Mouse (Mus musculus) CH12.LX (cell line): ENCODE data around the gene Htr1d. TPM values are rescaled to one million over a fixed set of nuclear protein-coding genes. Genes with fewer than 3 reads are reported as not detected.

Source experiments
- DNase-seq: peaks from one replicate; pipeline ENCODE4 v3.0.0-alpha.2; 2013; ENCODE audit errors: extremely low read depth
- H3K27ac ChIP-seq: 2 replicates; pipeline ENCODE4 v1.5.1; 2012; ENCODE audit warnings: low read depth, mild to moderate bottlenecking, control low read depth, moderate library complexity; ENCODE audit not compliant: insufficient read depth
- H3K27me3 ChIP-seq: replicated peaks from 2 replicates; pipeline ENCODE3; 2012; ENCODE audit warnings: inconsistent platforms
- H3K36me3 ChIP-seq, 2 experiments: replicated peaks in 1 of 2; 2 replicates each; pipeline versions ENCODE3 to v1.6.1; 2012; ENCODE audit warnings: inconsistent platforms in 1 of 2, low read length in 1 of 2, mild to moderate bottlenecking in 1 of 2, mixed read lengths in 1 of 2, moderate library complexity in 1 of 2; ENCODE audit not compliant: control insufficient read depth in 1 of 2, insufficient read depth in 1 of 2
- H3K4me1 ChIP-seq, 2 experiments: 2 replicates each; pipeline ENCODE4 v1.6.1; 2012; ENCODE audit warnings: inconsistent platforms in 1 of 2, moderate library complexity in 1 of 2; ENCODE audit not compliant: insufficient read depth in 2 of 2, control insufficient read depth in 1 of 2
- H3K4me2 ChIP-seq: 2 replicates; pipeline ENCODE4 v1.6.1; 2012; ENCODE audit warnings: low read depth, mild to moderate bottlenecking, control low read depth; ENCODE audit not compliant: poor library complexity, insufficient read depth, severe bottlenecking
- H3K4me3 ChIP-seq, 3 experiments: fragments of 150-350 bp in 1 of 3; sonication (generic) in 1 of 3; replicated peaks in 1 of 3; 2 replicates each; pipeline versions ENCODE3 to v1.5.1; 2011 to 2012; ENCODE audit warnings: low read depth in 2 of 3, low read length in 2 of 3, mild to moderate bottlenecking in 2 of 3, moderate library complexity in 2 of 3, control low read depth in 1 of 3, improper control_type of control experiment in 1 of 3, inconsistent platforms in 1 of 3, mixed read lengths in 1 of 3; ENCODE audit not compliant: poor library complexity in 1 of 3
- H3K79me2 ChIP-seq: replicated peaks from 2 replicates; pipeline ENCODE4 v1.6.1; 2012; ENCODE audit warnings: mild to moderate bottlenecking, moderate library complexity; ENCODE audit not compliant: control insufficient read depth, poor library complexity, insufficient read depth, severe bottlenecking; ENCODE audit errors: extremely low read depth
- H3K9ac ChIP-seq: 2 replicates; pipeline ENCODE4 v1.6.1; 2012; ENCODE audit warnings: low read depth, mild to moderate bottlenecking, control low read depth, moderate library complexity; ENCODE audit not compliant: insufficient read depth
- H3K9me3 ChIP-seq: replicated peaks from 2 replicates; pipeline ENCODE3; 2012; ENCODE audit warnings: low read length, inconsistent platforms, mixed read lengths
- CHD1 ChIP-seq: IDR thresholded peaks from 2 replicates; pipeline ENCODE4 v1.6.1; 2012; ENCODE audit warnings: low read depth, low read length, improper control_type of control experiment, inconsistent platforms
- CHD2 ChIP-seq: IDR thresholded peaks from 2 replicates; pipeline ENCODE4 v1.6.1; 2011; ENCODE audit warnings: low read length, improper control_type of control experiment
- CTCF ChIP-seq, 2 experiments: IDR thresholded peaks in 1 of 2; conservative IDR thresholded peaks in 1 of 2; 2 replicates each; pipeline ENCODE4 v1.5.1; 2011 to 2012; ENCODE audit warnings: low read depth in 2 of 2, low read length in 2 of 2, improper control_type of control experiment in 1 of 2, inconsistent platforms in 1 of 2, mild to moderate bottlenecking in 1 of 2, moderate library complexity in 1 of 2
- E2F4 ChIP-seq: IDR thresholded peaks from 2 replicates; pipeline ENCODE4 v1.6.1; 2011; ENCODE audit warnings: low read depth, low read length, improper control_type of control experiment; ENCODE audit not compliant: insufficient replicate concordance
- ELF1 ChIP-seq: IDR thresholded peaks from 2 replicates; pipeline ENCODE4 v1.6.1; 2014; ENCODE audit warnings: low read depth, mild to moderate bottlenecking, inconsistent platforms, low read length, improper control_type of control experiment
- EP300 ChIP-seq: IDR thresholded peaks from 2 replicates; pipeline ENCODE4 v1.6.1; 2011; ENCODE audit warnings: low read length, improper control_type of control experiment
- HCFC1 ChIP-seq: IDR thresholded peaks from 2 replicates; pipeline ENCODE4 v1.6.1; 2012; ENCODE audit warnings: low read depth, mild to moderate bottlenecking, inconsistent platforms, low read length, improper control_type of control experiment
- IRF4 ChIP-seq: IDR thresholded peaks from 2 replicates; pipeline ENCODE4 v1.6.1; 2014; ENCODE audit warnings: low read depth, mild to moderate bottlenecking, inconsistent platforms, low read length, improper control_type of control experiment
- JUN ChIP-seq: IDR thresholded peaks from 2 replicates; pipeline ENCODE4 v1.6.1; 2011; ENCODE audit warnings: low read depth, mild to moderate bottlenecking, low read length, improper control_type of control experiment, moderate library complexity; ENCODE audit not compliant: insufficient read depth
- JUND ChIP-seq: conservative IDR thresholded peaks from 2 replicates; pipeline ENCODE4 v1.6.1; 2011; ENCODE audit warnings: low read depth, low read length, improper control_type of control experiment
- MAFK ChIP-seq: IDR thresholded peaks from 2 replicates; pipeline ENCODE4 v1.6.1; 2011; ENCODE audit warnings: low read length, improper control_type of control experiment; ENCODE audit not compliant: insufficient replicate concordance
- MAX ChIP-seq: IDR thresholded peaks from 2 replicates; pipeline ENCODE4 v1.6.1; 2011; ENCODE audit warnings: low read length, improper control_type of control experiment
- MXI1 ChIP-seq: IDR thresholded peaks from 2 replicates; pipeline ENCODE4 v1.6.1; 2011; ENCODE audit warnings: mild to moderate bottlenecking, low read depth, low read length, improper control_type of control experiment
- MYC ChIP-seq: IDR thresholded peaks from 2 replicates; pipeline ENCODE4 v1.6.1; 2011; ENCODE audit warnings: low read depth, mild to moderate bottlenecking, improper control_type of control experiment, low read length
- NELFE ChIP-seq: IDR thresholded peaks from 2 replicates; pipeline ENCODE4 v1.6.1; 2011; ENCODE audit warnings: low read depth, low read length, improper control_type of control experiment
- NRF1 ChIP-seq: IDR thresholded peaks from 2 replicates; pipeline ENCODE4 v1.6.1; 2014; ENCODE audit warnings: low read depth, mild to moderate bottlenecking, inconsistent platforms, low read length, improper control_type of control experiment, moderate library complexity
- PAX5 ChIP-seq: IDR thresholded peaks from 2 replicates; pipeline ENCODE4 v1.6.1; 2012; ENCODE audit warnings: low read length, inconsistent platforms, mixed read lengths
- POLR2AphosphoS2 ChIP-seq: IDR thresholded peaks from 2 replicates; pipeline ENCODE4 v1.6.1; 2011; ENCODE audit warnings: low read depth, low read length, improper control_type of control experiment
- RAD21 ChIP-seq: IDR thresholded peaks from 2 replicates; pipeline ENCODE4 v1.6.1; 2011; ENCODE audit warnings: low read depth, mild to moderate bottlenecking, low read length, improper control_type of control experiment, moderate library complexity
- RCOR1 ChIP-seq: conservative IDR thresholded peaks from 2 replicates; pipeline ENCODE4 v1.6.1; 2012; ENCODE audit warnings: low read depth, mild to moderate bottlenecking, inconsistent platforms, low read length, improper control_type of control experiment
- SIN3A ChIP-seq: IDR thresholded peaks from 2 replicates; pipeline ENCODE4 v1.6.1; 2012; ENCODE audit warnings: low read length, improper control_type of control experiment, inconsistent platforms
- SMC3 ChIP-seq: IDR thresholded peaks from 2 replicates; pipeline ENCODE4 v1.6.1; 2011; ENCODE audit warnings: low read depth, low read length, improper control_type of control experiment
- TBP ChIP-seq: conservative IDR thresholded peaks from 2 replicates; pipeline ENCODE4 v1.6.1; 2011; ENCODE audit warnings: low read depth, low read length, improper control_type of control experiment
- TCF12 ChIP-seq: IDR thresholded peaks from 2 replicates; pipeline ENCODE4 v1.6.1; 2014; ENCODE audit warnings: low read depth, mild to moderate bottlenecking, inconsistent platforms, low read length, improper control_type of control experiment
- UBTF ChIP-seq: IDR thresholded peaks from 2 replicates; pipeline ENCODE4 v1.6.1; 2012; ENCODE audit warnings: low read depth, mild to moderate bottlenecking, inconsistent platforms, low read length, improper control_type of control experiment, moderate library complexity
- USF2 ChIP-seq: conservative IDR thresholded peaks from 2 replicates; pipeline ENCODE4 v1.6.1; 2011; ENCODE audit warnings: low read depth, low read length, improper control_type of control experiment
- ZKSCAN1 ChIP-seq: IDR thresholded peaks from 2 replicates; pipeline ENCODE4 v1.6.1; 2012; ENCODE audit warnings: low read depth, inconsistent platforms, low read length, improper control_type of control experiment, borderline replicate concordance
- ZMIZ1 ChIP-seq: IDR thresholded peaks from 2 replicates; pipeline ENCODE4 v1.6.1; 2012; ENCODE audit warnings: low read depth, mild to moderate bottlenecking, inconsistent platforms, low read length, improper control_type of control experiment
- ZNF384 ChIP-seq: IDR thresholded peaks from 2 replicates; pipeline ENCODE4 v1.6.1; 2012; ENCODE audit warnings: low read depth, low read length, improper control_type of control experiment, inconsistent platforms
- dilution Hi-C: fragments of 300-500 bp; cut with MboI; formaldehyde crosslinking; loops from 2 replicates; pipeline ENCODE4 v1.14.3; 2020; ENCODE audit warnings: low sequenced_read_pairs; ENCODE audit not compliant: extremely low pct_unique_long_range_greater_than_20kb, extremely low pct_ligation_motif_present
- in situ Hi-C: fragments of 300-500 bp; cut with MboI; formaldehyde crosslinking; loops from 3 replicates; pipeline ENCODE4 v1.14.3; 2019; ENCODE audit warnings: low sequenced_read_pairs, low pct_ligation_motif_present, low pct_unique_long_range_greater_than_20kb, mixed read lengths
- polyA plus RNA-seq: library from polyadenylated mRNA; unstranded; fragments of >175 nt; gene quantifications from 2 replicates; pipeline ENCODE4 v1.2.1, GENCODE M21; 2012; ENCODE audit warnings: low read depth; ENCODE audit not compliant: insufficient read length
- total RNA-seq, 2 experiments: library from RNA; depleted of rRNA; stranded (reverse); fragments of 300-350 nt in 1 of 2; fragments of >200 nt in 1 of 2; gene quantifications; 2 replicates each; pipeline ENCODE4 v1.2.3; 2012 to 2014

The Htr1d gene
- total and polyA plus RNA-seq, 3 experiments, result not detected

DNA sequence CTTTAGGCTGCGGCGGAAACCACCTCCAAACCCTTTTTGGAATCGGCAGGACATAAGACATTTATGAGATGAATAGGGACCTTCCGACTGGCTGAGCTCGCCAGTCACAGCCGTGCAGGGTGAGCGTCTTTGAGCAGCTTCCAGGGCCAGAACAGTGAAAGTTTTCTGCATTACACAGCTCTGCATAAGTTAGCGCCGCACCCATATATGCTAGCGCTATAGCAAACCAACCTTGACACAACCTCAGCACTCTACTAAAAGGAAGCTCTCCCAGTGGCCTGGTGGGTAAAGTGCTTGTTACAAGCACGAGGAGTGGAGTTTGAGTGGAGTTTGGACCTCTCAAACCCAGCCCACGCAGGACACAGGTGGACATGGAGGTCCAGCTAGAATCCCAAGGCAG lies 35.9 kb downstream of the Htr1d start:
- Histone ChIP-seq H3K27ac (no peak overlapping the region), H3K27me3 (no peaks in the 10 kb centered on the region), H3K4me2 (no peak overlapping the region), H3K36me3 (no peaks in the 10 kb centered on the region), H3K9me3 (no peaks in the 10 kb centered on the region), H3K4me1 (peaks cover 0 to 5% of the 10 kb centered on the region in 2 experiments; a peak in 2 of 4 replicates), H3K79me2 (no peaks in the 10 kb centered on the region), H3K4me3 (no peak overlapping the region), H3K9ac (no peak overlapping the region)
- TF ChIP-seq RAD21 (no peak), ZNF384 (no peak), CHD2 (no peak), CHD1 (no peak), PAX5 (no peak), MAFK (no peak), ZKSCAN1 (no peak), SMC3 (no peak), MXI1 (no peak), UBTF (no peak), SIN3A (no peak), POLR2AphosphoS2 (no peak), JUN (no peak), TBP (no peak), NELFE (no peak), ZMIZ1 (no peak)
- DNase-seq, result no peak
- dilution Hi-C loops, result no loop called here
- in situ Hi-C loops, result loop anchor here (10.0 kb wide), 1 partner anchor 46 kb away; no protein-coding TSS in a partner anchor

DNA sequence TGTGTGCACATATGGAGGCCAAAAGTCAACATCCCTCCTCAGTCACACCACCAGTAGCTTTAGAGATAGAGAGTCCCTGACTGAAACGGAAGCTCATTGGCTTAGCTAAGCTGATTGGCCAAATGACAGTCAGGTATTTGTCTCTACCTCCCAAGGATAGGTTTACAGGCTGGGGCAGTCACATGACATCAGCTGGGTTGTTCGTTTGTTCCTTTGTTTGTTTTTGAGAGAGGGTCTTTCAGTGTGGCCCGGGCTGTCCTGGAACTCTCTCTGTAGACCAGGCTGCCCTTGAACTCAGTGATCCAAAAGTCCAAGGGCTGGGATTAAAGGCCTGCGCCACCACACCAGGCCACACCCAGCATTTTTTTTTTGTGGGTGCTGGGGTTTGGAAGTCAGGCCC lies 37.9 kb downstream of the Htr1d start:
- Histone ChIP-seq H3K4me1 (peaks cover 0 to 11% of the 10 kb centered on the region in 2 experiments; a peak in 2 of 4 replicates), H3K36me3 (no peaks in the 10 kb centered on the region), H3K9ac (no peak overlapping the region), H3K9me3 (no peaks in the 10 kb centered on the region), H3K79me2 (no peaks in the 10 kb centered on the region), H3K4me2 (no peak overlapping the region), H3K4me3 (no peak overlapping the region), H3K27me3 (no peaks in the 10 kb centered on the region), H3K27ac (no peak overlapping the region)
- no peak for DNase-seq
- in situ Hi-C loops (loop anchor here (5.0 kb wide), 1 partner anchor 161 kb away; the partner anchor contains the start of gene Lactbl1), dilution Hi-C loops (no loop called here)
- TF ChIP-seq CHD1 (no peak), NELFE (no peak), NRF1 (no peak), JUN (no peak), ZMIZ1 (no peak), MYC (no peak), TCF12 (no peak), PAX5 (no peak), RCOR1 (no peak), IRF4 (no peak), USF2 (no peak), CTCF (conservative IDR thresholded peaks at IDR 0.05 in 1 of 2, IDR thresholded peaks at IDR 0.05 in 1 of 2; ENCODE audit: low read depth in 2 of 2, low read length in 2 of 2) (no peak), HCFC1 (no peak), ELF1 (no peak), JUND (no peak), POLR2AphosphoS2 (no peak), MAX (no peak), E2F4 (no peak), EP300 (no peak)
